Mouse (Mus musculus): ENCODE results near the gene E430018J23Rik.
"Not testable (repeated sequence)": the region's sequence is repeated elsewhere in the genome, so short reads cannot be mapped to it uniquely, and the experiment has no call there.

DNA sequence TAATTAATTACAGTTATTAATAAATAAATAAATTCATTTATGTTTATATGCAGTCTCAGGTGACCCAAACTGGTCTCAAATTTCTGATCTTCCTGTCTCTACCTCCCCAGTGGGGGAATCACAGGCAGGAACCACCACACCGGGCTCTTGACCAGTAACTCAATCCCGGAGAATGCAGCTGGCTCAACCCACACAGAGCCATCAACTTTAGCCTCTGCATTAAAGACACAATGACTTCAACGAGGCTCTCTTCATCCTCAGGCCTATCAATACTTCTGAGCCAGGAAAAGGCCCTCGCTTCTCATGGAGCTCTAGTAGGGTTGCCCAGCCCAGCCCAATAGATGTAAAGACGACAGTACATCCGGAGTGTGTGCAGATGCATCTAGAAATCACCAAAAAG lies 10.7 kb upstream of the E430018J23Rik start:
- not testable (repeated sequence) for TF ChIP-seq CTCF, EP300 (IDR thresholded peaks at IDR 0.05)

Data from lung, postnatal 0 days (tissue).